Mouse (Mus musculus): ENCODE data around the gene Ier3.
"Not testable (repeated sequence)": the region's sequence is repeated elsewhere in the genome, so short reads cannot be mapped to it uniquely, and the experiment has no call there.

The Ier3 gene

DNA sequence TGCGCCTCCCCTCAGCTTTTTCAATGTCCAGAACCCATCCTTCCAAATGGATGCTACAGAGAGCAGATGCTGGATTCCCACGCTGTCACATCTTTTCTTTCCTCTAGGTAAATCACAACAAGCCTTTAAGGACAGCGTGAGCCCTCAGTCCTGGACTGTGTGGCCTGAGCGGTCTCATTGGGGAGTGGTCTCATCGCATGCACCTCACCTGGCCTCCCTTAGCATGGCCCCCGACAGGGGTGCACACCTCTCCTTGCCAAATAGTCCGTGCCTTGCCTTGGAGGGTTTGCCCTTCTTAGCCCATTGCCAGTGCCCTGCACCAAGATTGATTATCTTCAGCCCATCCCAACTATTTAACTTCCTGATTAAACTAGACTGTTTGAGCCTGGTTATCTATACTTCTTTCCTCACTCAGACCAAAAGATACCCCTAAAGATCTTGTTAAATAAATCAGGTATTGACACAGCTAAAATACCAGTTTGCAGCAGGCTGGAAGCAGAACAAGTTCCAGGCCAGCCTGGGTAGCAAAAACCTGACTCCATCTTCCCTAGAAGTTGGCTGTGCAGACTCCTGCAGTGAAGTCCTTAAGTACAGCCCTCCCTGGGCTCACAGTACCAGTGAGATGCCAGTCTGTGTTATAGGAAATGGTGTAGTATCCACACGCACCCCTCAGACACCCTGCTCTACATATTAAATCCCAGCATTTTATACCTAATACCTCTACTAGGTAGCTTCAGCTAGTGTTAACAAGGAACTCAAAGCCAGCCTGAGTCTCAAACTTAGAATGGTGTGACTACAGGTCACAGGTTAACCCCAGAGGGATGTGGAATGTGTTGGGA, 11.1 kb downstream of the Ier3 start:
- in situ Hi-C loops (cut with MboI; ENCODE audit: low pct_unique_long_range_greater_than_20kb in 1 of 2, low sequenced_read_pairs in 2 of 2, unreplicated experiment in 1 of 2), result no loop called here

DNA sequence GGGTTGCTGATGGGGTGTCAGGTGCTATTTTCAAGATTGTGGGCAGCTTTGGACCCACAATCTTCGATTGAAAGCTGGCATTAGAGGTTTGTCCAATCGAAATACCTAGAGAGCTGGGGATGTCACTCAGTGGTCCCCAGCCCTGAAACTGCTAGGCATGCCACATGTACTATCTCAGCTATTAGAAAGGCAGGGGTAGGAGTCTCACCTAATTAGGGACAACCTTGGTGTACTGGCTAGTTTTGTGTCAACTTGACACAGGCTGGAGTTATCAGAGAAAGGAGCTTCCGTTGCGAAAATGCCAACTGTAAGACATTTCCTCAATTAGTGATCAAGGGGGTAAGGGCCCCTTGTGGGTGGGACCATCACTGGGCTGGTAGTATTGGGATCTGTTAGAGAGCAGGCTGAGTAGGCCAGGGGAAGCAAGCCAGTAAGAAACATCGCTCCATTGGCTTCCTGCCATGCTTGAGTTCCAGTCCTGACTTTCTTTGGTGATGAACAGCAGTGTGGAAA, 11.8 kb downstream of the Ier3 start:
- in situ Hi-C loops (cut with MboI; ENCODE audit: low pct_unique_long_range_greater_than_20kb in 1 of 2, low sequenced_read_pairs in 2 of 2, unreplicated experiment in 1 of 2), result no loop called here

DNA sequence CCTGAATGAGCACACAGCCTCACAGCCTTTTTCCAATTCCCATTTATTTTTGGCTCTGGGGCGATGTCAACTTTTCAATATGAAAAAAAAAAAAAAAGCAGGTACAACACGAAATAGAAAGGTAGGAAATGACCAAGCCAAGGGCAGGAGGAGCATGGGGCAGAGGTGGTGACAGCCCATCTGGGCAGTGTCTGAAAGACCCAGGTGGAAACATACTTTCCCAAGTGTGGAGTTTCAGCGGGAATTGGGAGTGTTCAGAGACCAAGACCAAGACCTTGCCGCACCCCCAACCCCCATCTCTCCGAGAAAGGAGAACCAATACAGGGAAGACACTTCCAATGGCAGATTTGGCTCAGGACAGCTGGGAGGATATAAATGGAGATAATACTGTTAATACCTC, 12.4 kb downstream of the Ier3 start:
- in situ Hi-C loops (cut with MboI; ENCODE audit: low pct_unique_long_range_greater_than_20kb in 1 of 2, low sequenced_read_pairs in 2 of 2, unreplicated experiment in 1 of 2), result no loop called here

GRCm38 (mm10) chr17:35834696-35835422, 13.4 kb downstream of the Ier3 start:
- in situ Hi-C loops (cut with MboI; ENCODE audit: low pct_unique_long_range_greater_than_20kb in 1 of 2, low sequenced_read_pairs in 2 of 2, unreplicated experiment in 1 of 2), result no loop called here

- in situ Hi-C loops (cut with MboI; ENCODE audit: low pct_unique_long_range_greater_than_20kb in 1 of 2, low sequenced_read_pairs in 2 of 2, unreplicated experiment in 1 of 2), result no loop called here
These were observed 14.1 kb downstream of the Ier3 start for GRCm38 (mm10) chr17:35835424-35836140.

DNA sequence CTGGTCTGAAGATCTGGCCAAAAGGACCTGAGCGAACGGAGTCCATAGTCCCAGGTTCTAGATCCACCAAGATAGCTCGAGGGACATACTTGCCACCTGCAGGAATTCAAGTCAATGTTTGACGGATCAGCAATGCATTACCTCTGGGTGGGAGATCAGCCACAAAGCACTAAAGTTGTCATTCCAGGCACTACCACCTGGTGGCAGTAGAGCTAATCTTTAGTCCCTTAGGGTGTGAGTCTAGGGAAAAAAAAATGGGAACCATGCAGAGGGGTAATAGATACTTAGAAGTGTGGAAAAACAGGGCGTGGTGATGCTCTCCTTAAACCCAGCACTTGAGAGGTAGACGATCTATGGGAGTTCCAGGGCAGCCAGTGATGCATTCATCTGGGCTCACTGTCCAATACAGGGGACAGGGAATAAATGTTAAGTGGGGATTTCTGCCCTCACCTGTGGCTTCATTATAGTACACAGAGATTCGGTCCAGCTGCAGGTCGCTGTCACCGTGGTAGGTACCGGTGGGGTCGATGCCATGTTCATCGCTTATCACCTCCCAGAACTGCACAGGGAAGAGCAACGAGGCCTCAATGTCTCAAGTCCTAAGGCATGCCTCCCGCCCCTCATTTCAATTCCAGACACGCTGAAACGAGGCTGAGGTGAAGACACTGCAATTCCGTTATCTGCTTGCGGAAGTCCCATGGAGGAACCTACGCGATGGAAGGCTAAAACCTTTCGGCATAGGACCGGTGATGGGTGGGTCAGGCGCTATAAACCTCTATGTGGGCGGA, 14.9 kb downstream of the Ier3 start:
- in situ Hi-C loops (cut with MboI; ENCODE audit: low pct_unique_long_range_greater_than_20kb in 1 of 2, low sequenced_read_pairs in 2 of 2, unreplicated experiment in 1 of 2), result no loop called here

GRCm38 (mm10) chr17:35836991-35837422, 15.5 kb downstream of the Ier3 start:
- in situ Hi-C loops (cut with MboI; ENCODE audit: low pct_unique_long_range_greater_than_20kb in 1 of 2, low sequenced_read_pairs in 2 of 2, unreplicated experiment in 1 of 2), result no loop called here

GRCm38 (mm10) chr17:35837487-35837886, 16.0 kb downstream of the Ier3 start:
- in situ Hi-C loops (cut with MboI; ENCODE audit: low pct_unique_long_range_greater_than_20kb in 1 of 2, low sequenced_read_pairs in 2 of 2, unreplicated experiment in 1 of 2), result no loop called here

- in situ Hi-C loops (cut with MboI; ENCODE audit: low pct_unique_long_range_greater_than_20kb in 1 of 2, low sequenced_read_pairs in 2 of 2, unreplicated experiment in 1 of 2), result no loop called here
These were observed 16.6 kb downstream of the Ier3 start, which contains the start of gene Tubb5 for GRCm38 (mm10) chr17:35838122-35838544. Tubb5 (minus strand) TSS chr17:35838306.

GRCm38 (mm10) chr17:35838570-35838969, 17.1 kb downstream of the Ier3 start:
- in situ Hi-C loops (cut with MboI; ENCODE audit: low pct_unique_long_range_greater_than_20kb in 1 of 2, low sequenced_read_pairs in 2 of 2, unreplicated experiment in 1 of 2), result no loop called here

- in situ Hi-C loops (cut with MboI; ENCODE audit: low pct_unique_long_range_greater_than_20kb in 1 of 2, low sequenced_read_pairs in 2 of 2, unreplicated experiment in 1 of 2), result not testable (repeated sequence)
These were observed 17.5 kb downstream of the Ier3 start for GRCm38 (mm10) chr17:35839002-35839401.

- in situ Hi-C loops (cut with MboI; ENCODE audit: low pct_unique_long_range_greater_than_20kb in 1 of 2, low sequenced_read_pairs in 2 of 2, unreplicated experiment in 1 of 2), result no loop called here
These were observed 19.1 kb downstream of the Ier3 start for GRCm38 (mm10) chr17:35840561-35840960.

GRCm38 (mm10) chr17:35841076-35841950, 19.8 kb downstream of the Ier3 start, which contains the start of gene Mdc1:
Mdc1 (plus strand) TSS chr17:35841515.
- in situ Hi-C loops (cut with MboI; ENCODE audit: low pct_unique_long_range_greater_than_20kb in 1 of 2, low sequenced_read_pairs in 2 of 2, unreplicated experiment in 1 of 2), result no loop called here

DNA sequence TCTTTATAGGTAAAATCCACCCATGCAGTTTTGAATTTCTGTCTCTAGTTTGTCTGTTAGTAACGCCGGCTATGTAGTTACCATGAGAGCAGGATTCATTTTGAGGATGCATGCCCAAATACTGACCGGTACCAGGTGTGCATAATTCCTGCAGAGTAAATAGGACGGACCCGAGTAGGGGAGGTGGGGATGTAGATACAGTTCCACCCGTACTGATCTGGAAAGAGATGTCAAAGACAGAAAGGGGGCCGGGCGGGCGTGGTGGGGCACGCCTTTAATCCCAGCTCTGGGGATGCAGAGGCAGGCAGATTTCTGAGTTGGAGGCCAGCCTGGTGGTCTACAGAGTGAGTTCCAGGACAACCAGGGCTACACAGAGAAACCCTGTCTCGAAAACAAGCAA, 20.5 kb downstream of the Ier3 start:
- in situ Hi-C loops (cut with MboI; ENCODE audit: low pct_unique_long_range_greater_than_20kb in 1 of 2, low sequenced_read_pairs in 2 of 2, unreplicated experiment in 1 of 2), result no loop called here

GRCm38 (mm10) chr17:35843514-35843913, 22.0 kb downstream of the Ier3 start:
- in situ Hi-C loops (cut with MboI; ENCODE audit: low pct_unique_long_range_greater_than_20kb in 1 of 2, low sequenced_read_pairs in 2 of 2, unreplicated experiment in 1 of 2), result no loop called here

DNA sequence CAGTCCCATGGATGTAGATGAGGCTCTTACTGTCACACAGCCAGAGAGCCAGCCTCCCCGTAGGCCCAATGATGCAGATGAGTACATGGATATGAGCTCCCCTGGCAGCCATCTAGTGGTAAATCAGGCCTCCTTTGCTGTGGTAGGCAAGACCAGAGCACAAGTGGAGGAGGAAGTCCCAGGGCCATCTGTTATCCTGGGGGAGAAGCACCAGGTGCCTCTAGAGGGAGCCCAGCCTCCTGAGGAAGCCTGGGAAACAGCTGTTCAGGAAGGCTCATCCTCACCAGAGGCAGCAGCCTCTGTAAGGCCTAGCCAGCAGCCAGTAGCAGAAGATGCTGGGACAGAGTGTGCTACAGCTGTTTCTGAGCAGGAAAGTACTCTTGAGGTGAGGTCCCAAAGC, 26.6 kb downstream of the Ier3 start:
- in situ Hi-C loops (cut with MboI; ENCODE audit: low pct_unique_long_range_greater_than_20kb in 1 of 2, low sequenced_read_pairs in 2 of 2, unreplicated experiment in 1 of 2), result no loop called here

GRCm38 (mm10) chr17:35850974-35851373, 29.5 kb downstream of the Ier3 start:
- in situ Hi-C loops (cut with MboI; ENCODE audit: low pct_unique_long_range_greater_than_20kb in 1 of 2, low sequenced_read_pairs in 2 of 2, unreplicated experiment in 1 of 2), result no loop called here
